Mouse (Mus musculus): ENCODE measurements at regions not wholly inside any gene's neighbourhood (a gene's known extent, or its start where the extent isn't known, plus 50 kb on each side); places are given as distances from the start of the nearest gene placed in this dataset.

- Histone ChIP-seq H3K4me2 (ENCODE audit: low read depth, low read length) (no peak overlapping the region), H3K9ac (replicated peaks; ENCODE audit: low read depth, low read length) (no peak overlapping the region), H3K4me3 (ENCODE audit: low read depth, low read length) (no peak overlapping the region), H3K4me1 (ENCODE audit: control insufficient read depth, insufficient read depth, low read length) (no peaks in the 10 kb centered on the region), H3K27ac (ENCODE audit: low read depth, low read length) (no peak overlapping the region), H3K9me3 (ENCODE audit: control insufficient read depth, low read length) (no peaks in the 10 kb centered on the region), H3K27me3 (ENCODE audit: control insufficient read depth, insufficient read depth, low read length) (no peaks in the 10 kb centered on the region), H3K36me3 (ENCODE audit: control insufficient read depth, insufficient read depth, low read length) (no peaks in the 10 kb centered on the region)
- ATAC-seq (ENCODE audit: low read depth), result no peak
- 67% methylated on average over 5 of the region's 5 CpGs for whole genome bisulfite sequencing
These were observed 80.2 kb upstream of the Abca1 start for GRCm38 (mm10) chr4:53239856-53240255.

- no peak overlapping the region for H3K4me3 ChIP-seq (ENCODE audit: low read depth, low read length)
- H3K9ac ChIP-seq (replicated peaks; ENCODE audit: low read depth, low read length), result no peak overlapping the region
- ATAC-seq (ENCODE audit: low read depth), result no peak
- whole genome bisulfite sequencing, result 81% methylated on average over 14 of the region's 14 CpGs
- H3K9me3 ChIP-seq (ENCODE audit: control insufficient read depth, low read length), result no peaks in the 10 kb centered on the region
- H3K4me1 ChIP-seq (ENCODE audit: control insufficient read depth, insufficient read depth, low read length), result no peaks in the 10 kb centered on the region
- H3K27ac ChIP-seq (ENCODE audit: low read depth, low read length), result no peak overlapping the region
- no peaks in the 10 kb centered on the region for H3K27me3 ChIP-seq (ENCODE audit: control insufficient read depth, insufficient read depth, low read length)
- no peak overlapping the region for H3K4me2 ChIP-seq (ENCODE audit: low read depth, low read length)
- H3K36me3 ChIP-seq (ENCODE audit: control insufficient read depth, insufficient read depth, low read length), result no peaks in the 10 kb centered on the region
These were observed 78.9 kb upstream of the Abca1 start for GRCm38 (mm10) chr4:53238314-53239259.

DNA sequence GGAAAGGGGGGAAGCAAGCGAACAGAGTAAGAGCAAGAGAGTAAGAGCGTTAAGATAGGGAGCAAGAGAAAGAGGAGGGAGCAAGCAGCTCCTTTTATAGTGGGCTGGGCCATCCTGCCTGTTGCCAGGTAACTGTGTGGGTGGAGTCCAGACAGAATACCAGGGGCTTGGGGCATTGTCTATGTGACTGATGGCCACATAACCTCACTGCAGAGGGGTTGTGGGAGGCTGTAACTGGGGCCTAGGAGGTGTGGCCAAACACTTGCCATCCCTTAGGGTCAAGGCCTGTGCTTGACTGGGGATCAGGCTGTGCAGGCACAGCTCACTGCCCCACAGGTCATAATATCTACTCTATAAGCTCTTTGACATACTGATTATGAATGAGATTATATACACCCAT, 76.2 kb upstream of the Abca1 start:
- no peaks in the 10 kb centered on the region for H3K27me3 ChIP-seq (ENCODE audit: control insufficient read depth, insufficient read depth, low read length)
- no peak overlapping the region for H3K4me2 ChIP-seq (ENCODE audit: low read depth, low read length)
- H3K9me3 ChIP-seq (ENCODE audit: control insufficient read depth, low read length), result no peaks in the 10 kb centered on the region
- 22% methylated on average over 2 of the region's 2 CpGs for WGBS
- H3K36me3 ChIP-seq (ENCODE audit: control insufficient read depth, insufficient read depth, low read length), result no peaks in the 10 kb centered on the region
- no peak overlapping the region for H3K9ac ChIP-seq (replicated peaks; ENCODE audit: low read depth, low read length)
- H3K4me1 ChIP-seq (ENCODE audit: control insufficient read depth, insufficient read depth, low read length), result no peaks in the 10 kb centered on the region
- H3K27ac ChIP-seq (ENCODE audit: low read depth, low read length), result no peak overlapping the region
- ATAC-seq (ENCODE audit: low read depth), result no peak
- no peak overlapping the region for H3K4me3 ChIP-seq (ENCODE audit: low read depth, low read length)

- Histone ChIP-seq H3K4me3 (ENCODE audit: low read depth, low read length) (no peak overlapping the region), H3K27me3 (ENCODE audit: control insufficient read depth, insufficient read depth, low read length) (no peaks in the 10 kb centered on the region), H3K4me2 (ENCODE audit: low read depth, low read length) (no peak overlapping the region), H3K9me3 (ENCODE audit: control insufficient read depth, low read length) (no peaks in the 10 kb centered on the region), H3K27ac (ENCODE audit: low read depth, low read length) (no peak overlapping the region), H3K4me1 (ENCODE audit: control insufficient read depth, insufficient read depth, low read length) (no peaks in the 10 kb centered on the region), H3K36me3 (ENCODE audit: control insufficient read depth, insufficient read depth, low read length) (no peaks in the 10 kb centered on the region), H3K9ac (replicated peaks; ENCODE audit: low read depth, low read length) (no peak overlapping the region)
- 79% methylated on average over 3 of the region's 3 CpGs for WGBS
- ATAC-seq (ENCODE audit: low read depth), result no peak
These were observed 72.7 kb upstream of the Abca1 start for GRCm38 (mm10) chr4:53232436-53232835.

- Histone ChIP-seq H3K4me3 (ENCODE audit: low read depth, low read length) (no peak overlapping the region), H3K9ac (replicated peaks; ENCODE audit: low read depth, low read length) (no peak overlapping the region), H3K27me3 (ENCODE audit: control insufficient read depth, insufficient read depth, low read length) (no peaks in the 10 kb centered on the region), H3K4me1 (ENCODE audit: control insufficient read depth, insufficient read depth, low read length) (no peaks in the 10 kb centered on the region), H3K36me3 (ENCODE audit: control insufficient read depth, insufficient read depth, low read length) (no peaks in the 10 kb centered on the region), H3K4me2 (ENCODE audit: low read depth, low read length) (no peak overlapping the region), H3K9me3 (ENCODE audit: control insufficient read depth, low read length) (no peaks in the 10 kb centered on the region), H3K27ac (ENCODE audit: low read depth, low read length) (no peak overlapping the region)
- no peak for ATAC-seq (ENCODE audit: low read depth)
- WGBS, result 64% methylated on average over 4 of the region's 4 CpGs
These were observed 72.2 kb upstream of the Abca1 start for GRCm38 (mm10) chr4:53231867-53232266.

- 93% methylated on average over 2 of the region's 2 CpGs for WGBS
- no peaks in the 10 kb centered on the region for H3K27me3 ChIP-seq (ENCODE audit: control insufficient read depth, insufficient read depth, low read length)
- no peak overlapping the region for H3K4me3 ChIP-seq (ENCODE audit: low read depth, low read length)
- no peaks in the 10 kb centered on the region for H3K9me3 ChIP-seq (ENCODE audit: control insufficient read depth, low read length)
- no peaks in the 10 kb centered on the region for H3K36me3 ChIP-seq (ENCODE audit: control insufficient read depth, insufficient read depth, low read length)
- H3K4me2 ChIP-seq (ENCODE audit: low read depth, low read length), result no peak overlapping the region
- no peak overlapping the region for H3K27ac ChIP-seq (ENCODE audit: low read depth, low read length)
- H3K9ac ChIP-seq (replicated peaks; ENCODE audit: low read depth, low read length), result no peak overlapping the region
- H3K4me1 ChIP-seq (ENCODE audit: control insufficient read depth, insufficient read depth, low read length), result no peaks in the 10 kb centered on the region
- ATAC-seq (ENCODE audit: low read depth), result no peak
These were observed 71.4 kb upstream of the Abca1 start for GRCm38 (mm10) chr4:53231046-53231445.

DNA sequence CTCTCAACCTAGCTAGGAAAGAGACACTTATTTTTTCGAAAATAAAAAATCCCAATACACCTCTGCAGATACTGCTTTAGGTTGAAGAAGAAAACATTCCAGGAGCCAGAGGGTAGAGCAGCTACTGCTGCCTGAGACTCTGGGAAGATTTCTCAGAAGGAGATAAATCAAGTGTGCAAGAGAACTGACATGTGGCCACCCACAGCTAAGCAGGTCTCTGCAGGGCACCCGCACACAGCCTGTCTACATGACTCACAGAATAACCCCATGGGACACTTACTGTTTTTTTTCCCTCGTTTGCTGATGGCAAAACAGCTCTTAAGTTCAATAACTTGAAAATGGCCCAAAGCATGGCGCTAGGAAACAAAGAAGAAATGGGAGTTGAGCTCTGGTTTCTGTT, 68.7 kb upstream of the Abca1 start:
- no peak overlapping the region for H3K4me2 ChIP-seq (ENCODE audit: low read depth, low read length)
- no peaks in the 10 kb centered on the region for H3K27me3 ChIP-seq (ENCODE audit: control insufficient read depth, insufficient read depth, low read length)
- H3K9ac ChIP-seq (replicated peaks; ENCODE audit: low read depth, low read length), result no peak overlapping the region
- no peak overlapping the region for H3K27ac ChIP-seq (ENCODE audit: low read depth, low read length)
- 29% methylated on average over 4 of the region's 4 CpGs for WGBS
- ATAC-seq (ENCODE audit: low read depth), result no peak
- no peaks in the 10 kb centered on the region for H3K4me1 ChIP-seq (ENCODE audit: control insufficient read depth, insufficient read depth, low read length)
- no peak overlapping the region for H3K4me3 ChIP-seq (ENCODE audit: low read depth, low read length)
- H3K36me3 ChIP-seq (ENCODE audit: control insufficient read depth, insufficient read depth, low read length), result no peaks in the 10 kb centered on the region
- no peaks in the 10 kb centered on the region for H3K9me3 ChIP-seq (ENCODE audit: control insufficient read depth, low read length)

GRCm38 (mm10) chr4:53227771-53228170, 68.1 kb upstream of the Abca1 start:
- no peak overlapping the region for H3K4me3 ChIP-seq (ENCODE audit: low read depth, low read length)
- no peak overlapping the region for H3K4me2 ChIP-seq (ENCODE audit: low read depth, low read length)
- no peak overlapping the region for H3K9ac ChIP-seq (replicated peaks; ENCODE audit: low read depth, low read length)
- H3K27me3 ChIP-seq (ENCODE audit: control insufficient read depth, insufficient read depth, low read length), result no peaks in the 10 kb centered on the region
- no peaks in the 10 kb centered on the region for H3K36me3 ChIP-seq (ENCODE audit: control insufficient read depth, insufficient read depth, low read length)
- no peaks in the 10 kb centered on the region for H3K9me3 ChIP-seq (ENCODE audit: control insufficient read depth, low read length)
- no peak overlapping the region for H3K27ac ChIP-seq (ENCODE audit: low read depth, low read length)
- H3K4me1 ChIP-seq (ENCODE audit: control insufficient read depth, insufficient read depth, low read length), result no peaks in the 10 kb centered on the region
- ATAC-seq (ENCODE audit: low read depth), result no peak; the same call in 1 of the 2 replicates
- 15% methylated on average over 8 of the region's 8 CpGs for WGBS

DNA sequence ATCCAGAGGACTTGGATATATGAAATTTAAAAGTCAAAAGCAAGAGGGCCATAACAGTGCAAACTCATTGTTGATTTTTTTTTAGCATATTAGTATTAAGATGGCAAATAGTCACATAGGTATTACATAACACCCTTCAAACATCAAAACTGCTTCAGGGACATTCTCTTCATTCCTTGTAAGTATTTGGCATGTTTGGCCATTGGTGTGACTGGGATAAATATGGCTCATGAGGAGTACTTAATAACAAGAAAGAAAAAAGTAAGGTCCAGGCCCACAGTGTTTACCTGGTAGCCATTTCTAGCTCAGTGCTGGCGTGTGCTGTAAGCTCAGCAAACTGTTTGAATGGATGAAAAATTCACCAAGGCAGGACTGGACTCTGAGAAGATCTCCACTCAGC, 67.4 kb upstream of the Abca1 start:
- no peak overlapping the region for H3K27ac ChIP-seq (ENCODE audit: low read depth, low read length)
- H3K27me3 ChIP-seq (ENCODE audit: control insufficient read depth, insufficient read depth, low read length), result no peaks in the 10 kb centered on the region
- no peak overlapping the region for H3K9ac ChIP-seq (replicated peaks; ENCODE audit: low read depth, low read length)
- H3K4me1 ChIP-seq (ENCODE audit: control insufficient read depth, insufficient read depth, low read length), result no peaks in the 10 kb centered on the region
- H3K36me3 ChIP-seq (ENCODE audit: control insufficient read depth, insufficient read depth, low read length), result no peaks in the 10 kb centered on the region
- WGBS, result 76% methylated on average over 1 of the region's 1 CpGs
- no peak overlapping the region for H3K4me3 ChIP-seq (ENCODE audit: low read depth, low read length)
- H3K9me3 ChIP-seq (ENCODE audit: control insufficient read depth, low read length), result no peaks in the 10 kb centered on the region
- H3K4me2 ChIP-seq (ENCODE audit: low read depth, low read length), result no peak overlapping the region
- ATAC-seq (ENCODE audit: low read depth), result no peak

Data from neural tube, embryonic 14.5 days (tissue).